Mouse (Mus musculus) thymus, adult 2 months (tissue): Measurements from ENCODE around the gene Snrpn. TPM values are rescaled to one million over a fixed set of nuclear protein-coding genes. Genes with fewer than 3 reads are reported as not detected.

Experiments used
- DNase-seq: peaks from one replicate; pipeline ENCODE4 v3.0.0; 2021
- H3K27ac ChIP-seq: fragments of 200-500 bp; 2 replicates; pipeline ENCODE4 v1.5.1; 2012; ENCODE audit warnings: low read length, control low read depth; ENCODE audit not compliant: control insufficient read depth, insufficient read depth
- H3K27me3 ChIP-seq: fragments of 200-500 bp; 2 replicates; pipeline ENCODE4 v1.6.1; 2012; ENCODE audit warnings: mild to moderate bottlenecking, low read length, moderate library complexity, mixed read lengths; ENCODE audit not compliant: control insufficient read depth, insufficient read depth
- H3K36me3 ChIP-seq: fragments of 200-500 bp; 2 replicates; pipeline ENCODE4 v1.6.1; 2012; ENCODE audit warnings: mild to moderate bottlenecking, low read length, moderate library complexity; ENCODE audit not compliant: control insufficient read depth, insufficient read depth
- H3K4me1 ChIP-seq: fragments of 200-500 bp; replicated peaks from 2 replicates; pipeline ENCODE4 v1.6.1; 2012; ENCODE audit warnings: low read length; ENCODE audit not compliant: control insufficient read depth, insufficient read depth
- H3K4me3 ChIP-seq: fragments of 200-500 bp; 2 replicates; pipeline ENCODE4 v1.5.1; 2012; ENCODE audit warnings: mild to moderate bottlenecking, low read length, control low read depth, moderate library complexity; ENCODE audit not compliant: control insufficient read depth, insufficient read depth
- CTCF ChIP-seq: fragments of 200-500 bp; IDR thresholded peaks from 2 replicates; pipeline ENCODE4 v1.5.1; 2012; ENCODE audit warnings: mild to moderate bottlenecking, control low read depth, low read length, moderate library complexity, borderline replicate concordance; ENCODE audit not compliant: control insufficient read depth, poor library complexity, insufficient read depth; ENCODE audit errors: extremely low read depth
- POLR2A ChIP-seq: fragments of 200-500 bp; IDR thresholded peaks from 2 replicates; pipeline ENCODE4 v1.6.1; 2012; ENCODE audit warnings: mild to moderate bottlenecking, low read length, control low read depth, moderate library complexity; ENCODE audit not compliant: control insufficient read depth, poor library complexity, insufficient read depth; ENCODE audit errors: extremely low read depth
- WGBS: fragments of 180-500 bp; shearing (Covaris S2); methylation state at CpG from one replicate; pipeline ENCODE4 v1.1.7; 2018; 5-methylcytosine and 5-hydroxymethylcytosine counted together
- polyA plus RNA-seq: library from polyadenylated mRNA; depleted of rRNA; stranded (reverse); fragments of >200 nt; gene quantifications from 2 replicates; pipeline ENCODE4 v1.2.3, GENCODE M21; 2012

Snrpn gene
- polyA plus RNA-seq, 1 experiment, result 7.3 TPM

- TF ChIP-seq POLR2A (no peak), CTCF (no peak)
- WGBS, result 77% methylated on average over 2 of the region's 2 CpGs
- Histone ChIP-seq H3K36me3 (no peaks in the 10 kb centered on the region), H3K27me3 (no peaks in the 10 kb centered on the region), H3K4me1 (no peaks in the 10 kb centered on the region), H3K27ac (no peak overlapping the region), H3K4me3 (no peak overlapping the region)
- DNase-seq, result no peak
These were observed 63.7 kb downstream of the Snrpn start for GRCm38 (mm10) chr7:60076301-60076700.

GRCm38 (mm10) chr7:60047481-60048201, 92.4 kb downstream of the Snrpn start:
- H3K4me1 ChIP-seq, result no peaks in the 10 kb centered on the region
- no peak overlapping the region for H3K27ac ChIP-seq
- H3K36me3 ChIP-seq, result no peaks in the 10 kb centered on the region
- H3K27me3 ChIP-seq, result no peaks in the 10 kb centered on the region
- WGBS, result 86% methylated on average over 6 of the region's 6 CpGs
- no peak for TF ChIP-seq POLR2A
- no peak for TF ChIP-seq CTCF
- no peak overlapping the region for H3K4me3 ChIP-seq
- DNase-seq, result no peak

GRCm38 (mm10) chr7:60013186-60013585, 126.8 kb downstream of the Snrpn start:
- no peaks in the 10 kb centered on the region for H3K4me1 ChIP-seq
- TF ChIP-seq POLR2A (no peak), CTCF (no peak)
- WGBS, result 68% methylated on average over 3 of the region's 3 CpGs
- no peak overlapping the region for H3K27ac ChIP-seq
- H3K4me3 ChIP-seq, result no peak overlapping the region
- H3K36me3 ChIP-seq, result no peaks in the 10 kb centered on the region
- no peaks in the 10 kb centered on the region for H3K27me3 ChIP-seq
- DNase-seq, result no peak

GRCm38 (mm10) chr7:60007727-60008360, 132.2 kb downstream of the Snrpn start:
- no peaks in the 10 kb centered on the region for H3K27me3 ChIP-seq
- TF ChIP-seq CTCF (no peak), POLR2A (no peak)
- DNase-seq, result no peak
- H3K4me1 ChIP-seq, result no peaks in the 10 kb centered on the region
- H3K4me3 ChIP-seq, result no peak overlapping the region
- H3K27ac ChIP-seq, result no peak overlapping the region
- no peaks in the 10 kb centered on the region for H3K36me3 ChIP-seq
- WGBS, result 51% methylated on average over 3 of the region's 3 CpGs

- Histone ChIP-seq H3K4me3 (no peak overlapping the region), H3K27me3 (no peaks in the 10 kb centered on the region), H3K36me3 (no peaks in the 10 kb centered on the region), H3K4me1 (no peaks in the 10 kb centered on the region), H3K27ac (no peak overlapping the region)
- DNase-seq, result no peak
- WGBS, result 68% methylated on average over 2 of the region's 2 CpGs
- TF ChIP-seq POLR2A (no peak), CTCF (no peak)
These were observed 133.8 kb downstream of the Snrpn start for GRCm38 (mm10) chr7:60006262-60006661.

- no peak for DNase-seq
- no peak within 1 kb of the TSS for H3K4me3 ChIP-seq
- 53% methylated on average over 30 of the region's 30 CpGs for WGBS
- no peak within 1 kb of the TSS for H3K27ac ChIP-seq
- no peaks in the 10 kb centered on the region for H3K36me3 ChIP-seq
- TF ChIP-seq CTCF, result no peak
- TF ChIP-seq POLR2A, result no peak
- no peaks in the 10 kb centered on the region for H3K4me1 ChIP-seq
- no peaks in the 10 kb centered on the region for H3K27me3 ChIP-seq
These were observed 135.3 kb downstream of the Snrpn start, which contains the start of the genes Snurf and Gm38393 for GRCm38 (mm10) chr7:60004606-60005330. Gene Snurf, minus strand, starts transcription at chr7:60005049. Gene Gm38393, minus strand, starts transcription at chr7:60005064.
